Mouse (Mus musculus) left cerebral cortex, adult 11 months (tissue): Measurements from ENCODE around the gene Cldn34c1.
"Not testable (repeated sequence)": the region's sequence is repeated elsewhere in the genome, so short reads cannot be mapped to it uniquely, and the experiment has no call there.

Experiments
- DNase-seq: peaks from one replicate; pipeline ENCODE4 v3.0.0; 2022; ENCODE audit warnings: low spot score

The Cldn34c1 gene

GRCm38 (mm10) chrX:123103291-123104260, at the start of gene Cldn34c1:
Cldn34c1 (plus strand) TSS chrX:123103495.
- DNase-seq: peak; percentile 52

GRCm38 (mm10) chrX:123087441-123087840, 15.9 kb upstream of the Cldn34c1 start:
- no peak for DNase-seq

- DNase-seq: not testable (repeated sequence)
Observed at GRCm38 (mm10) chrX:123102806-123103205, 489 bp upstream of the Cldn34c1 start.

GRCm38 (mm10) chrX:123104692-123105091, 1.4 kb downstream of the Cldn34c1 start:
- DNase-seq: not testable (repeated sequence)

GRCm38 (mm10) chrX:123222381-123222780, 119.1 kb downstream of the Cldn34c1 start, which contains the start of gene Srsx:
Srsx (minus strand) TSS chrX:123222481.
- not testable (repeated sequence) for DNase-seq
